Mouse (Mus musculus): ENCODE data around the gene Sgpp1.

The Sgpp1 gene

DNA sequence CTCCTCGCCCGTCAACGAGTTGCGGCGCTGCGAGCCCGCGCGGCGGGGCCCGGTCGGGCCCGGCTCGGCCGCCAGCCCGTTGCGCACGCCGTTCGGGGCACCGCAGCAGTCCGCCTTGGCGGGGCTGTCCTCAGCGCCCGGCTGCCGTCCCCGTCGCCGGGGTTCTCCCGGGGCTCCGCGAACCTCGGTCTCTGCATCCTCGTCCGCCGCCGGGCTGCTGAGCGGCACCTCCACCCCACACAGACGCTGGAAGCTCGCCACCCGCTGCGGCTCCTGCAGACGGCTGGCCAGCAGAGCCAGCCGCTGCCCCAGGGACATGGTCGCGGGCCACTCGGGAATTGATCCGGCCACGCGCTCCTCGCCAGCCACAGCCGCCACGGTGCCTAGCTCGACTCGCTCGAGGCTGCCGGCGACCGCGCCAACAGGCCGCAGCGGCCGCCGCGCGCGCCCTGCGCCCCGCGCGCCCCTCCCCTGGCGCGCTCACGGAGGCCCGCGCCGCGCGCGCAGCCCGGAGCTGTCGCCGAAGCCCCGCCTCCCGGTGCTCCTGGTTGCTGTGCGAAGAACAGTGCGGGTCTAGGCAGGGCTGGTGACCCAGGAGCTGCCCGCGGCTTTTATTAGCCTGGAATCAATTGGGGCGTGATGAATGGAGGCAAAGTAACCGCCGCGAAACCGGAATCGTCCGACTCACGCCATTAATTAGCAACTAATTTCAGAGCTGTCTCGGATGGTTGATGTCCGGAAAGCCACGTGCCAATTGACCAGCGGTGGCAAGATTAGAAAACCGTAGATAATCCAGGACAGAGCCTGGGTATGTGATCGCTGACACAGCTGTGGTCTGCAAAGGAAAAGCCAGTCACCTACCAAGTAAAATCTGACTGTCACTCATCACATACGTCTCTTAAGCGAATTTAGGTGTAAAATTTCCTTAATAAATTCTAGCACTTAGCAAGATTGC, at the start of gene Sgpp1:
TSS of gene Sgpp1 (minus strand) at position 484 of the 955 bp plus-strand sequence.
- DNase-seq (ENCODE audit: low spot score in 2 of 2) = peak; percentile 83

DNA sequence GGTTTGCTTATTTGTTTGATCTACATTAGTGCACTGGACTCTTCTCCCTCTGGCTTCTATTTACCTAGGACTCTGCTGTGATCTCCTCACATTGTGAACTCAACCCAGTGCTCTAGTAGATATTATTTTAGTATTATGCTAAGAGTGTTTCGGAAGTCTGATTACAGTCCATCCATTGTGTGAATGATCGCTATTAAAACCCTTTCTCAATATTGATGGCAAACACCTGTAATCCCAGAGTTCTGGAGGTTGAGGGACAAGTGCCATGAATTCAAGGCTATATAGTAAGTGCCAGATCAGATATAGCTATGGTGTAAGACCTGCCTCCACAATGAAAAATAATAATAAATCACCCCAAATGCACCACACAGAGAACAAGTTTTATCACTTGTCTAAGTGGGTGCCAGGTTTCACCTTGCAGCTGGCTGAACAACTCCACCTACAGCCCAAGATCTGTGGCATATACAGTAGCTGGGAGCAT, 48.8 kb upstream of the Sgpp1 start:
- DNase-seq (ENCODE audit: low spot score in 2 of 2) = no peak

DNA sequence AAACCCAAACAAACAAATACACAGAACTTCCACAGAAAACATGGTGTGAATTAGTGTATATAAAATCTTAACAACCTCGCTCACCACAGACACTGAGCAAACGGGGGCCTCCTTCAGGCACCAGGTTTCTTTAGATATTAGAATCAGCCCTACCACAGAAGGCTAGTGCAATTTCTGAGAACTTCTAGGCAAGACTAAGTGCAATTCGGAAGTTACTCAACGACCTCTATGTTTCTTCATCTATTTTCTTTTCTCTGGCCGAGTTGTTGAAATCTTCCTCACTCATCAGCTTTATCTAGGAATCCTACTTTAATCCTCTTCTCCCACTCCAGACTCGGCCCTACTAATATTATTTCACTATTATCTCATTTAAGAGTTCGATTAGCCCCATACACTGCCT, 46.5 kb upstream of the Sgpp1 start:
- DNase-seq (ENCODE audit: low spot score in 2 of 2) = no peak

- no peak for DNase-seq (ENCODE audit: low spot score in 2 of 2)
Measured at GRCm38 (mm10) chr12:75781445-75781844, 45.9 kb upstream of the Sgpp1 start.

DNA sequence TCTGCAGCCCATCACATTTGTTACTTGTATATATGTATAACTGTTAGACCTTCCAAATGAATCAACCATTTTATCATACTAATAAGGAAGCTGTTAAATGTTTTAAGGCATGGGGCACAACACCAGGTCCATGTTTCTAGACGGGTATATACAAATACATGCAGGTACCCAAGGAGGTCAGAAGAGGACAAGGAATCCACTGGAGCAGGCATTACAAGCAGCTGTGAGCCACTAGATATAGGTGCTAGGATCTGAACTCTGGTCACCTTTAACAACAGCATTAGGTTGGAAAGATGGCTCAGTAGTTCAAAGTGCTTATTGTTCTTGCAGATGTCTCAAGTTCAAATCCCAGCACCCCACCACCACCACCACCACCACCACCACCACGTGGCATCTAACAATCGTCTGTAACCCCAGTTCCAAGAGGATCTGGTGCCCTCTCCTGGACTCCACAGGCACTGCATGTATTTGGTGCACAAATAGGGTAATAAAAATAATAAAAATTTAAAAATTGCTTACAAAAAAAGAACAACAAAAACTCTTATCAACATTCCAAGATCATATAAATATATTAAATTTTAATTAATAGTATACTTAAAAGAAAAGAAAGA, 37.0 kb upstream of the Sgpp1 start:
- DNase-seq (ENCODE audit: low spot score in 2 of 2) = peak; percentile 29 to 48

GRCm38 (mm10) chr12:75771410-75771809, 35.9 kb upstream of the Sgpp1 start:
- DNase-seq (ENCODE audit: low spot score in 2 of 2) = no peak

DNA sequence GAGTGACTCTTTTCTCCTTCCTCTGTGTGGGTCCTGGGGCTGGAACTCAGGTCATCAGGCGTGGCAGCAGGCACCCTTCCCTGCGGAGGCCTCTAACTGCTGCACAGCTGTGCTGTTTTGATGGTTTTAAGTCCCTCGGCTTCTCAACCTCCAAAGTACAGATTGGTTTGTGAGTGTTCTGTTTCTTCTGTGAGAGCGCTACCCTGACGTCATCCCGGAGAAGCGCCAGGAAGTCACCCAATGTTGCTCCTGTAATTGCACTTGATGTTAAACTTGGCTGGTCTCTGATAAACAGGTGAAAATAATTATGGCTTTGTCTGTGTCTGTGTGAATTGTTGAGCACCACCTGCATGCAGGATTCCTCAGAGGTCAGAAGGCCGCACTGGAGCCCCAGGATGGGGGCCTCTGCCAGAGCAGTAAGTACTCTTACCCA, 31.4 kb upstream of the Sgpp1 start:
- peak; percentile 2 to 8 for DNase-seq (ENCODE audit: low spot score in 2 of 2)

DNA sequence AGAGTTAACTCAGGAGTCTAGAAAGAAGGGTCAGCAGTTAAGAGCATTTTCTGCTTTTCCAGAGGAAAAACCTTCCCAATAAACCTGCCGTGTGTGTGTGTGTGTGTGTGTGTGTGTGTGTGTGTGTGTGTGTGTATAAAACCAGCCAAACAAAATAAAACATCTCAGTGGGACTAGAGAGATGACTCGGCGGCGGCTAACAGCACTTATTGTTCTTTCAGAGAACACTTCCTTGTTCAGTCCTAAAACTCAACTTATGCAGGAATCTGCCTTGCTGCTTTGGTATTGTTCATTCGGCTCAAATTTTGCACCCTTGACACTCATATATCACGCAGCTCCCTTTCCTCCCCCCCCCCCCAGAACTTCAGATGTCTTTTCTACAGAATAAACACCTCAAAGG, 30.9 kb upstream of the Sgpp1 start:
- no peak for DNase-seq (ENCODE audit: low spot score in 2 of 2)

- DNase-seq (ENCODE audit: low spot score in 2 of 2) = no peak
Measured at GRCm38 (mm10) chr12:75765751-75766150, 30.2 kb upstream of the Sgpp1 start.

DNA sequence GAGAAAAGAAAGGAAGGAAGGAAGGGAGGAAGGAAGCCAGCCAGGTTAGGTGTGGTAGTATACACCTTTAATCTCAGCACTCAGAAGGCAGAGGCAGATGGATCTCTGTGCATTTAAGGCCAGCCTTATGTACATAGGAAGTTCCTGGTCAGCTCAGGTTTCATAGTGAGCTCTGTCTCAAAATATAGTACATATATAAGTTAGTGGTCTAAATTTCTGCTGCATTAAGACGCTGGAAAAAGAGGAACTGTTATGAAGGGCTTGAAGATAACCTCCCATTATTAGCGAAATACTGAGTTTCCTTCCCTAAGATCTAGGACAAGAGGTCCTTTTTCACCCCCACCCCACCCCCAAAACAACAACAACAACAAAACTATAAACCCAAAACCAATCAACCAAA, 20.9 kb upstream of the Sgpp1 start:
- DNase-seq (ENCODE audit: low spot score in 2 of 2) = no peak

DNA sequence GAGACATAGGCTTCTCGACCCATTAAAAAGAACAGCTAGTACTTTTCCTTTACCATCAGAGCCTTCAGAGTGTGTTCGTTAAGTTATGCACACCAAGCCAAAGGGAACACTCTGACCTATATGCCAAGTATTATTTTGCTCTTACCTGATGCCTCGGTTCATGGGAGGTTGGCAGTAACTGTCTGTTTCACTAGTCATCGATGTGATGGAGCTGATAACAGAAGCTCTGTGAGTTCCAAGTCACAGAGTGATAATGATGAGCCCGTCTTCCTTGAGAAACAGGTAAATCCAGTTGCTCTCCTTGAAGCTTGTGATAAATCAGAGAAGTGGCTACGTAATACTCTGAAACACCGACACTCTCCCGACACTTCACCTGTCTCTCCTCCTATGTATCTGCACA, 18.2 kb upstream of the Sgpp1 start:
- DNase-seq (ENCODE audit: low spot score in 2 of 2) = no peak

DNA sequence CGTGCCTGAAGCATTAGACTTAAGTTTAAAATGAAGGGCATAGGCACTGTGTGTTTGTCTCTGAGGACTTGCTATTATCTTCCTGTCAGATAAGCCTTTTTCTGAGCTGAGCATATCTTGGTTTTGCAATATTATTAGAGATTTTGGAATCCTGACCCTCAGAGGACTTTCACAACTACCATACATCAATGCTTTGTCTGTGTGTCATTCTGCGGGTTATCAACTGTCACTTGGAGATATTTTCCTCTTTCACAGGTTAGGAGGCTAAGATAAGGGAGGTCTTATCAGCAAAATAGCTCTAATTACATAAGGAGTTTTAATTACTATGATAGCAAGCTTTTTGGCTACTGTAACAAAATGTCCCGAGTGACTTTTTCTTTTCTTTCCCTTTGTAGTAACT, 16.5 kb upstream of the Sgpp1 start:
- no peak for DNase-seq (ENCODE audit: low spot score in 2 of 2)

DNA sequence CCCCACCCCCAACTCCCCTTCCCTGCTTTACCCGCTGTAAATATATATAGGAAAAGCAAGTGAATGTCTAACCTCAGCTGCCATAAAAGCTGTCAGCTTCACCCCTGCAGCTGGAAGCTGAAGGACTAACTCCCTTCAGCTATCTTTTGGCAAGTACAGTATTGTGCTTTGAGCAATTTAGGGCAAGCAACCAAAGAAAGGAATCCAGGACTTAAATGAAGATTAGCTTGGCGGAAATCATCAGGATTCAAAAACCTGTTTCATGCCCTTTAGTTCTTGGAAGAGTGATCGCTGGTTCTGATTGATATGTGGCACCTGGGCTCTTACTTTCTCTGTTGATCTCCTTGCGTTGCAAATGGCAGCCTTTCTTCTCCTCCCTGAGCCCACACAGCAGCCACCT, 13.0 kb upstream of the Sgpp1 start:
- DNase-seq (ENCODE audit: low spot score in 2 of 2) = no peak

DNA sequence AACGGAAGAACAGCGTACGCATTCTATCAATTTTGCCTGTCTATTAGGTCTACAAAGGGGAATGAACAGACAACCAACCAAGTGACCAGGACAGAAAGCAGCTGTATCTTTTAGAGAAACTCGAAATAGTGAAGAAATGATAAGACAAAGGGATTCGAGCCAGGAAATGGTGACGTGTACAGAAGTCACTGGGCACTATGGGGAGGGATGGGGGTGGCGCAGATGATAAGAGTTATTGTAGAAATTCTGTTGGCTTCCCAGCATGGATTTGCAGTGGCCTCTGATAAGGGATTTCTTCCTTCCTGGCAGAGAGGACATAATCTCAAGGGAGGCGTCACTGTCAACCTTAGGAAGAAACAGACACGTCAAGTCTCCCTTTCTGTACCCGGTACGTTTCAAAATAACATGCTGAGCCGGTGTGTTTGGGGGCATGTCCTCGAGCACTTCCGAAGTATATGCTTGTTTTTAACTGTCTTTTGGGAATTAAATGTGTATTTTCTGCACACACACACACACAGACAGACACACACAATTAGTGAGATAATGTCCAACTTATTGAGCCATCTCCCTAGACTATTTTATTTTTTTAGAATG, 10.3 kb upstream of the Sgpp1 start:
- DNase-seq (ENCODE audit: low spot score in 2 of 2) = no peak

DNA sequence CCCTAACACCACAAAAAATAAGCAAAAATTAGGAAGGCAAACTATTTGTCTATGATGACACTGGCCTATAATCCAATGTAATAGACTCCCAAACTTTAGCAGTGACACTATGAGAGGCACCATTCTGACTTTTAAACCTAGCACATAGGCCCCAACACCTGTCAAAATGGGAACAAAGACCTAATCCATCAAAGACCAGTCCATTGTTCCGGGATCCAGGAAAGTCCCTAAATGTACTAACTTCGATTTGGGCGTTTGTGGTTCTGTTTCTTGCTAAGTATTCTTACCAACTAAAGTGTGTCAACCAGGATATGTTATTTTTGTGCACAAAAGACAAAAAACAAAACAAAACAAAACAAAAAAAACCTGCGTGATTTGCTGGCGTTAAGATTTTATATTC, 6.6 kb upstream of the Sgpp1 start:
- DNase-seq (ENCODE audit: low spot score in 2 of 2) = no peak

DNA sequence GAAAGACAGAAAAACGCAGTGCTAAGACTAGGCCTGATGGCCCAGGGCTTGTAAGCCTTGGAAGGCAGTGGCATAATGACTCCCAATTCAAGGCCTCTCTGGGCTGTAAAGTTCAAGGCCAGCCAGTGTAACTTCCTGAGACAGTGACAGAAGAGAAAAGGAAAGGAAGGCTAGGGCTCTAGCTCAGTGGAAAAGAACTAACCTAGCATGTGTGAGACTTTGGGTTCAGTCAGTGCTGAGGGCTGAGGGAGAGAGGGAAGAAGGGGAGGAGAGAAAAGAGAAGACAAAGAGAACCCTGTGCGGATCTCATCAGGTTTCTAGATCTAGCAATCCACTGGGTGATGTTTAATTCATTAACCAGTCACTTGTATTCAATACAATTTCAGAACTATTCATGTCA, 5.7 kb upstream of the Sgpp1 start:
- no peak for DNase-seq (ENCODE audit: low spot score in 2 of 2)

GRCm38 (mm10) chr12:75740451-75740850, 4.9 kb upstream of the Sgpp1 start:
- DNase-seq (ENCODE audit: low spot score in 2 of 2) = no peak

- no peak for DNase-seq (ENCODE audit: low spot score in 2 of 2)
Measured at GRCm38 (mm10) chr12:75739611-75740010, 4.1 kb upstream of the Sgpp1 start.

- DNase-seq (ENCODE audit: low spot score in 2 of 2) = no peak
Measured at GRCm38 (mm10) chr12:75736296-75736695, 767 bp upstream of the Sgpp1 start.

- DNase-seq (ENCODE audit: low spot score in 2 of 2) = peak in 1 of 2 experiments; percentile 29
Measured at GRCm38 (mm10) chr12:75734891-75735245, 661 bp downstream of the Sgpp1 start.

GRCm38 (mm10) chr12:75734167-75734566, 1.4 kb downstream of the Sgpp1 start:
- peak; percentile 11 to 26 for DNase-seq (ENCODE audit: low spot score in 2 of 2)

DNA sequence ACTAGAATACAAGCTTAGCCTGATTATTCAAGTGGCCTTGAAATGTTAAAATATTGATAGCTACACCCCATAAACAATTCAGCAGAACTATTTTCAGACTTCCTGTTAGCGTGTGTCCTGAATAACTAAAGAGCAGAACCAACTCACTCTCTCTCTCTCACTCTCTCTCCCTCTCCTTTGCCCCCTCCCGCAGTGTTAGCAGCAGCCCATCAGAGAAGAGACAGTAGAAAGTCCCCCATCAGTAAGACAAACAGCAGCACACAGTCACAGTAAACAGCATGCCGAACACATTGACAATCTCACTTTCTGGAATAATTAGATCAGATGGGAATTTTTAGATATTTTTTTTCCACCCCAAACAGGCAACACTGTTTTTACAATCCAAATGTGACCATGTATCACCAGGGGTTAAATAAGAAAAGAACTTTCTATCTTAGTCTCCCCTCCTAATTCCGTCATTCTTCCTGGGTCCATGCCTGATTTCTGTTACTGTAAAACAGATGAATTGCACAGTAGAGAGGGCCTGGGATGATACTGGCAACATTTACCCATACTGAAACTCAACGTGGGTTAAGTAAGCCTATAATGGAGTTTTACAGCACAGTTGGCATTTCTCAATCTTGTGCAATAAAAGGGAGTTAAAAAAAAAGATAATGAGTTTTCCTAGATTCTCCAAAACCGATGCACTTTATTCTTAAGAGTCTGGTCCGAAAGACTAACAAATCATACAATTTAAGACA, 2.0 kb downstream of the Sgpp1 start:
- peak in 1 of 2 experiments; percentile 18 for DNase-seq (ENCODE audit: low spot score in 2 of 2)

Measured in spleen, postnatal 36 days (tissue).